Mouse (Mus musculus) lung, postnatal 25 days (tissue): ENCODE measurements around the gene Dhx34.
A peak's percentile ranks its signal among the peaks of the same experiment; 100 is the strongest.

Experiments used
- DNase-seq: peaks from one replicate; pipeline ENCODE4 v3.0.0; 2022; ENCODE audit warnings: low spot score

Gene Dhx34

GRCm38 (mm10) chr7:16208781-16209665, 12.8 kb downstream of the Dhx34 start:
- no peak for DNase-seq

DNA sequence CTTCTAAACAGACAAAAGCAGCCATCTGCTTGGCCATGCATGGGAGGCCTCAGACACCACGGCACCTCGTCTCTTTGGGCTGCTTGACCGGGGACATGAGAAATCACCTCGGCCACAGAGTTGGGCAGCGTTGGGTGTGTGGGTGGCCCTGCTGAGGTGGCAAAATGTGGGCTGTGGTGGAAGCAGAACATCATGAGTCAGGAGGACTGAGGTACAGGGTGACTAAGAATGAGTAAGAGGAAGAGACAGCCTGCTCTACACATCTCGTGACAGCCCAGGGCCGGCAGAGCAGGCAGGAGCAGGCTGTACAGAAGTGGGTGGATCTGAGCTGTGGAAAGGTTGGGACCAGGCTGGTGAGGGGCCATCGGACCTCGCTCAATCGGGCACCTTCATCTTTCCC, 14.3 kb downstream of the Dhx34 start:
- peak; percentile 46 for DNase-seq

GRCm38 (mm10) chr7:16207076-16207475, 14.8 kb downstream of the Dhx34 start:
- DNase-seq: no peak

GRCm38 (mm10) chr7:16204791-16205190, 17.0 kb downstream of the Dhx34 start:
- DNase-seq: no peak

DNA sequence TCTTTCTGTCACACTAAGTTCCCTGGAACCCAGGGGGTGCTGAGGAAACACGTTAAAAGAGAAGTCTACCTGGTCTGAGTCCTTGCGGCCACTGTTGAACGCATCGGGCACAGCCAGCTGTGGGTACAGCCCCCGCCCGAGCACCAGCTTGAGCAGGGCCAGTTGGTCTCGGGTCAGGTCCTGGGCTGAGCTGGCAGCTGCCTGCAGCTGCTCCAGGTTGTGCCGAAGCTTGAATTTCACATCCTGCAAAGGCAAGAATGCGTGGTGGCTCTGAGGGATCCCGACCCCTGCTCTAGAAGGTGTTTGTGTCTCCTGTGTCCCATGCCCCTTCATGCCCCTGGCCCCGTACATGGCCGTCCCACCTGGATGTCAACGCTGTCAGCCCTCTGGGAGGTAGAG, 18.3 kb downstream of the Dhx34 start:
- no peak for DNase-seq

DNA sequence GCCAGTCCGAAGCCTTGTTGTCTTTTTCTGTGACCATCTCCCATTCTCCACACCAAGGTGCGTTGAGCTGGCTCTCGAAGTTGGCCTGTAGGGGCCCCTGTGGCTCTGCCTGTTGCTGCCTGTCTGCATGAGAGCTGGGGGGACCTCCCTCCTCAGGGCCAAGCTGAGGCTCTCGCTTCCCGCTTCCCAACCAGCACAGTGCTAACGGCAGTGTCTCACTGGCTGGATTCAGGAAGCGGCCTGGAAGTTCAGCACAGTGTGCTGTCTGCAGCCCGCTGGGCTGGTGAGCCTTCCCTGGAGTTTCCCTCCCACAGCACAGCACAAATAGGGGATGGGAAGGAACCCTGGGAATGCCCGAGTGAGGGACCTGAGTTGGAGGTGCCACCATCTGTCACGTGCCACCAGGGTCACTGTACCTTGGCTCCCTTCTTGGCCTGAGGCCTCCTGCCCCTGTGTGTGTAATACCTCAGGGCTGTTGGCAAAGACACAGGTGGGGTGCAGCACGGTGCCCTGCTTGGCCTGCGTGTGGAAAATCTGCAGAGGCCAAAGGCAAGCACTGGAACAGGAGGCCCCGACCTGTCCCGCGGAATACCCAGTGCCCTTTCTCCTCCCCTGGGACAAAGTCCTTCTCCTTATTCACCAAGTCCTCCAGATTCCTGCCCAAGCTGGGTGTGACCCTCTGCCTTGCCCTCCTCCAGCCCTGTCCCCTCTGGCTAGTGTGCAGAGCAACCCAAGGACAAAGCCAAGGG, 18.9 kb downstream of the Dhx34 start:
- DNase-seq: no peak

DNA sequence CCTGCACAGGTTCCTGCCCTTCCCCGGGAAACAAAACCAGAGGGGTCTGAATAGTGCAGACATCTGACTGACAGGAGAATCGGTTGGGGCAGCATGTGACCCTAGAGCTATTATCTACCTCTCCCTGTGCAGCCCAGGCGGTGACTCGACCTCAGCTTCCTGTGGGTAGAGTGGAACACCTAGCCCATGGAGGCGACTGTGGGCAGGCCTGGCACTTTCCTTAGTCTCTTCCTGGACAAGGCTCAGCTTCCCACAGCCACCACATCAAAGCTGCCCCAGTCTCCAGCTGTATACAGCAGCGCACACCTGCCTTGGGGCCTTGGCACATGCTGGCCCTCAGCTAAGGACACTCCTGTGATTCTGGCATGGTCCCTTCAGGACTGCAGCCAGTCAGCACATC, 20.7 kb downstream of the Dhx34 start:
- DNase-seq: no peak

GRCm38 (mm10) chr7:16198540-16198939, 23.3 kb downstream of the Dhx34 start:
- no peak for DNase-seq

DNA sequence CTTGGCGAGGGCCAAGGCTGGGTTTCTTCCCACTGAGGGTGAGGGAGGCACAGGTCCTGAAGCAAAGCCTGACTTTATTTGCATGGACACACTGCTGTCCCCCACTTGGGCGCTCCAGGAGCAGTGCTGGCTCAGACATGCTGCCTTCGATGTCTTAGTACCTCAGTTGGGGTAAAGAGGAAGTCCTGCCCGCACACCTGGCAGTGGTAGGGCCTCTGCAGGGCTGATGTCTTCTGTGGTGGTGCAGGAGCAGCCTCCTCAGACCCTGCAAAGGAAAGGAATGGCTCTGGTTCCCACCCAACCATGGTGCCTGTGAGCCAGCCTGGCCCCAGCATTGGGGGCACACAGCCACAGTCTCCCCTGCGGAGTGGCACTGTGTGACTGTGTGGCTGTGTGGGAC, 24.7 kb downstream of the Dhx34 start:
- no peak for DNase-seq

DNA sequence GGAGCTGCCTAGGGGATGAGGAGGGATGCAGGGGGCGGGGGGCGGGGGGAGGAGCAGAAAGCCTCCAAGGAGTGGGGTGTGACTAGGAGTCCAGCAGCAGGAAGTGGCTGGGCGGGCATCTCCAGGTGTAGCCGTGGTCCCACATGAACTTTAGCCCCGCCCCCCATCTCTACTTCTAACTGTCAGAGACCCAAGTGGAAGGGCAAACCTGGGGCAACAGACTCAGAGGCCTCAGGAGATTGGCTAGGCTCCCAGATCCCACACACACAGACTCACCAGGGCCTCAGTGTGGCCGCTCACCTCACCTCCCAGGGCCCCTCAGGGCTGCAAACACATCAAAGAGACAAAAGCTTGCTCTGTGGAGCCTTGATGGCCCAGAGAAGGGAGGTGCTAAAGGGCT, 25.2 kb downstream of the Dhx34 start:
- DNase-seq: no peak

DNA sequence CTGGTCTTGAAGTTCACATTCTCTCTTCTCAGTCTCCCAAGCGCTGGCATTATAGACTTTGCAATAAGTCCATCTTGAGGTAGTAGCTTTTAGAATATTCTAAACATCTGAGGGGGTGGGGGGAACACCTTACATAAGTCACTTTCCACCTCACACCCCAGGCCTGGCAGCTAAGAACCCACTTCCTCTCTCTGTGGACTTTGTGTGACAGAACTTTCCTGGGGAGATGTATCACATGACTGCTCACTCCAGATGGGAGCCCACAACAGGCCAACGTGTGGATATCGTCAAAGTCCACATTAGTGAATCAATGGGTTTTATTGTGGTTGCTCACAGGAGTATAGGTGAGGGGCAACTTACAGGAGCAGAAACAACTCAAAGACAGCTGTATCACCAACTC, 28.1 kb downstream of the Dhx34 start:
- DNase-seq: no peak

DNA sequence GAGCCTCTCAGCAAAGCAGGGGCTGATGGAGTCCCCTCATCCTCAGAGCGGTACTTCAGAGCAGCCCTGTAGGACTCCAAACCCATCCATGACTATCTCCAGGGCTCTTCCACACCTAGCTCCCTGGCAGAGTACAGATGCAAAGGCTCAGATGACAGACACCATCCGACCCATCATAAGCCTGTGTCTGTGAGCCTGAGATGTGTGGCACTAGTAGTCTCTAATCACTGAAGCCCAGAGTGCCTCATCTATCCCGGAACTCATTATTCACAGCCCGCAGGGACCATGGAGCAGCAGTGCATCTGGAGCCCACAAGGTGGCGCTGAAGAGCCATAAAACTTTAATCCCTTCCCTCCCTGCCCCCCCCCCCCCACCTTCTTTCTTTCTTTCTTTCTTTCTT, 29.5 kb downstream of the Dhx34 start:
- peak; percentile 67 for DNase-seq

DNA sequence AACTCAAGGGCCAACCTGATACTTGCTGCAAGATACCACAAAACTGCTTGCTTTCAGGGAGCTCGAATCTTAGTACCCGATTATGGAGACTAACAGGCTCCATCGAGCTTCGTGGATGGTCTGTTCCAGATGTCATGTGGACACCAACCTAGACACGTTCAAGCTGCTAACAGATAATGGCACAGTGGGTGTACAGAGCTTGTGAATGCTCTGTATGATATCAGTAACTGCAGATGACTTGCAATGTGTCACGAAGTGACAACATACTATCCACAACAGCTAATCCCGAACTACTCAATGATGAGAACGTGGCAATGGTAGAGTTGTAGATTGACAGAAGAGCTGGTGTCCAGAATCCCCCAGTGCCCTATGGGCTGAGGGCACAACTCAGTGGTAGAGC, 34.3 kb downstream of the Dhx34 start:
- no peak for DNase-seq

DNA sequence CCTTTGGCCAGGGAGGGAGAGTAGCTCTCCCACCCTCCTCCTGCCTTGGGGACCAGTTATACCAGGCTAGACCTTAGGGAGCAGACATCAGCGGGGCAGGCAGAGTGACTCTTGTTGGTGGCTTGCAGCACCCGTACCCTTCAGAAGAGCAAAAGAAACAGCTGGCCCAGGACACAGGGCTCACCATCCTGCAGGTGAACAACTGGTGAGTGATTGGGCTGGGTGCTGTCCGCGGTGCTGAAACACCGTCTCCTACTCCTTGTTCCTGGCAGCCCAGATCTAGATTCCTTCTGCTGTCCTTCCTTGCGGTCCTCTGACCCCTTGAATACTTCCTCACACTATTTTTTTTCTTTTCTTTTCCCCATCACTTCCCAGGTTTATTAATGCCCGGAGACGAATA, 38.2 kb downstream of the Dhx34 start:
- peak; percentile 36 for DNase-seq

GRCm38 (mm10) chr7:16178114-16178513, 43.7 kb downstream of the Dhx34 start:
- no peak for DNase-seq

- DNase-seq: no peak
These were observed 46.3 kb downstream of the Dhx34 start for GRCm38 (mm10) chr7:16175542-16175931.

- DNase-seq: peak; percentile 22
These were observed 47.0 kb downstream of the Dhx34 start, which contains the start of gene Meis3 for GRCm38 (mm10) chr7:16174597-16175541. Gene Meis3 (plus strand): TSS chr7:16175090.

- DNase-seq: no peak
These were observed 48.7 kb downstream of the Dhx34 start for GRCm38 (mm10) chr7:16173146-16173545.

DNA sequence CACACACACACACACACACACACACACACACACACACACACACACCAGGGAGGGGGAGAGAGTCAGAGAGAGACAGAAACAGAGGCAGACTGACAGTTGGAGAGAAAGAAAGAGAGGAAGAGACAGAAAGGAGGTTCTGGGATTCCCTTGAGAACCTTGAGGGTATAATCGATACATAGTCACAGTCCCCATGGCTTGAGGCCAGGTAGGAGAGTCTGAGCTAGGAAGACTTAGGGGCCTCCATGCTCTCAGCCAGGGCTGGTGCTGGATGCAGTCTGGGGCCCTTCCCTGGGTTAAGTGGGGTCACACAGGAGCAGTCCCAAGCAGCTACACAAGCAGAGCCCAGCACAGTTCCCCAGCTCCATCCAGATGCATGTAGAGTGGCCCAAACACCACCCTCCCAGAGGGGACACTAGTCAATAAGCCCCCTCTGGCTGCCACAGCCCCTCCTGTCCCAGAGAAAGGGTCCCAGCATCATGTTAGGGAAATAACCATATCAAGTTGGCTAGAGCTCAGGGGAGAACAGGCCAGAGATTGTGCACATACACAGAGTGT, 49.2 kb downstream of the Dhx34 start:
- DNase-seq: no peak

DNA sequence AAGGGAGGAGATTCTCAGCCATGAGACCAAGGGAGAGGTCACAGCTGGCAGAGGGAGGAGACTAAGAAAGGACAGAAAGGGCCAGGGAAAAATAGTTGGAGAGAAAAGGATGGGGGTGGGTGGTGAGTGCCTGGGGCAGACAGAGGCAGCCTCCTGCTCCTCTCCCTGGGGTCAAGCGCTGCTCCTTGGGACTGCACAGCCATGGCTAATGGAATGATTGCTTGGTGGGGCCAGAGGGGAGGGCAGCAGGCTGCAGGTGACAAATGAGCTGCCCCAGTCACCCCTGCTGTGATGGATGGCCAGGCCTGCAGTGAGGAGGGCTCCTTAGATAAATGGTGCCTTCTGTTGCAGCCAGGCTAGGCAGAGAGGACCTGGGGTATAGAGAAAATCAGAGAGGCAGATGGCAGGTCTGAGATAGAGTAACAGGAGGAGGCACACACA, 49.7 kb downstream of the Dhx34 start:
- DNase-seq: no peak

- DNase-seq: no peak
These were observed 59.8 kb downstream of the Dhx34 start for GRCm38 (mm10) chr7:16162036-16162435.

DNA sequence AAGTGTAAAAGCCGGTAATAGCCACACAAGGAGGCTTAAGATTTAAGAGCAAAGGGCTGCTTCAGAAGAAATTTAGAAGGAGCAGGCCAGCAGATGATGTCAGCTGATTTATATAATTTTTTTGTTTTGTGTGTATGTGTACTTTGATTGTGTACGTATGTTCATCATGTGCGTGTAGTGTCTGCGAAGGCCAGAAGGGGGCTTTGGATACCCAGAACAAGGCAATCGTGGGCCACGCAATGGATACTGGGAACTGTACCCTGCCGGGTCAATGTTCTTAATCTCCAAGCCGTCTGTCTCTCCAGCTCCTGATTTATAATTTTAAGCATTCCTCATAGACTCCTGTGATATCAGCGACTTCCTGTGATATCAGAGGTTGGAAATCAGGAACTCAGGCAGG, 60.5 kb downstream of the Dhx34 start:
- DNase-seq: no peak
